Mouse (Mus musculus) hindbrain, embryonic 16.5 days (tissue): ENCODE data around the gene Aida. TPM values are rescaled to one million over a fixed set of nuclear protein-coding genes. Genes with fewer than 3 reads are reported as not detected.

Experiments used
- ATAC-seq: fragments of 200-750 bp; cut with Nextera tagmentation; 2 replicates; pipeline ENCODE4 v1.8.0; 2017; ENCODE audit warnings: moderate TSS enrichment, moderate library complexity
- H3K27ac ChIP-seq: fragments of 300-500 bp; sonication (generic); 2 replicates; pipeline ENCODE4 v1.5.1; 2014; ENCODE audit warnings: low read depth, mild to moderate bottlenecking, control low read depth, low read length, moderate library complexity
- H3K27me3 ChIP-seq: fragments of 300-500 bp; sonication (generic); replicated peaks from 2 replicates; pipeline ENCODE4 v1.6.1; 2014; ENCODE audit warnings: low read length; ENCODE audit not compliant: control insufficient read depth, insufficient read depth
- H3K36me3 ChIP-seq: fragments of 300-500 bp; sonication (generic); 2 replicates; pipeline ENCODE4 v1.6.1; 2014; ENCODE audit warnings: mild to moderate bottlenecking, low read length, moderate library complexity, mixed read lengths; ENCODE audit not compliant: control insufficient read depth, insufficient read depth
- H3K4me1 ChIP-seq: fragments of 300-500 bp; sonication (generic); 2 replicates; pipeline ENCODE4 v1.6.1; 2014; ENCODE audit warnings: low read depth, low read length; ENCODE audit not compliant: control insufficient read depth, insufficient read depth
- H3K4me2 ChIP-seq: fragments of 300-500 bp; sonication (generic); 2 replicates; pipeline ENCODE4 v1.6.1; 2014; ENCODE audit warnings: mild to moderate bottlenecking, low read length, control low read depth, moderate library complexity
- H3K4me3 ChIP-seq: fragments of 300-500 bp; sonication (generic); 2 replicates; pipeline ENCODE4 v1.5.1; 2014; ENCODE audit warnings: mild to moderate bottlenecking, low read length, control low read depth, moderate library complexity
- H3K9ac ChIP-seq: fragments of 300-500 bp; sonication (generic); 2 replicates; pipeline ENCODE4 v1.6.1; 2014; ENCODE audit warnings: low read depth, mild to moderate bottlenecking, control low read depth, low read length, moderate library complexity
- H3K9me3 ChIP-seq: fragments of 300-500 bp; sonication (generic); 2 replicates; pipeline ENCODE4 v1.6.1; 2014; ENCODE audit warnings: mild to moderate bottlenecking, low read length, moderate library complexity; ENCODE audit not compliant: control insufficient read depth
- WGBS: fragments of 180-500 bp; shearing (Covaris S2); extraction: QIAGEN DNeasy Blood & Tissue Kit; methylation state at CpG from one replicate; pipeline ENCODE4 v1.1.7; 2014; 5-methylcytosine and 5-hydroxymethylcytosine counted together
- polyA plus RNA-seq: library from polyadenylated mRNA; unstranded; fragments of >200 nt; fragmentation: Nextera tagmentation; extraction: Ambion mirVana; gene quantifications from 2 replicates; pipeline ENCODE4 v1.2.1, GENCODE M21; 2015

The Aida gene
- polyA plus RNA-seq, 1 experiment from 2014 or later = 54.4 TPM

DNA sequence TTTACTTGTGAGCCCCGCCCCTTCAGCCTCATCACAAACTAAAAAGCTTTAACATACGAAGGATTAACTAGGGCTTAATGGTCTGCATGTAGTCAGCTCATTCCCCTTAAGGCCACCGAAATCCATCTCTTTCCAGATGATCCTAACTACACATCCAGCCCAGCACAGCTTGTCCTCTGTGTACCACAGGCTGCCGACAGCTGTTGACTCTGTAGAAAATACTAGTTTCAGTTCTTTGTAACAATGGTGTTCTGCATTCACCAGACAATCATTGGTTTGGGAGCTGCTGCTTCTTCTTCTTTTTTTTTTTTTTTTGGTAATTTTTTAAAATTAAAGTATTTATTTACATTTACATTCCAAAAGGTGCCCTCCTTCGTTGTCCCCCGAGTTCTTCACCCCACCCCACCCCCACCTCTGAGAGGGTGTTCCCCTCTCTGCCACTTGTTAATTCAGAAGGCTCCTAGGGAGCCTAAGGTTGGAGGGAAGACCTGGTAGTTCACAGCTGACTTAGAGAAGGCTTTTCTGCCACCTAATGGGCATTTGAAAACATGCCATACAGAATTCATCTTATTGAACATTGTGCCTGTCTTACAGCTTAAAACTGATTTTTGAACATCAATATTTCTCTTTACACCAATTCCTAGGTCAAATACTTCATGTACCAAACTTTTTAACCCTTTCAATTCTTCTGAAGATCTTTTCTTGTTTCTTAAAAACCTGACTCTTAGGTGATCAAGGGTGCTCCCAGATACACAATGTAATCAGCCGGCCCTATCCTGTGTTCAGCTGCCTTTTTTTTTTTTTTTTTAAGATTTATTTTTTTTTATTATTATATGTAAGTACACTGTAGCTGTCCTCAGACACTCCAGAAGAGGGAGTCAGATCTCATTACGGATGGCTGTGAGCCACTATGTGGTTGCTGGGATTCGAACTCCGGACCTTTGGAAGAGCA is 23.2 kb upstream of the Aida start:
- H3K4me2 ChIP-seq = no peak overlapping the region
- 62% methylated on average over 10 of the region's 10 CpGs for WGBS
- H3K27ac ChIP-seq = no peak overlapping the region
- H3K36me3 ChIP-seq = no peaks in the 10 kb centered on the region; the same call in none of the 2 replicates
- no peak overlapping the region for H3K9ac ChIP-seq
- H3K9me3 ChIP-seq = no peaks in the 10 kb centered on the region
- ATAC-seq = peak; percentile 60; the same call in 1 of the 2 replicates
- no peaks in the 10 kb centered on the region for H3K27me3 ChIP-seq
- no peaks in the 10 kb centered on the region for H3K4me1 ChIP-seq
- H3K4me3 ChIP-seq = no peak overlapping the region

DNA sequence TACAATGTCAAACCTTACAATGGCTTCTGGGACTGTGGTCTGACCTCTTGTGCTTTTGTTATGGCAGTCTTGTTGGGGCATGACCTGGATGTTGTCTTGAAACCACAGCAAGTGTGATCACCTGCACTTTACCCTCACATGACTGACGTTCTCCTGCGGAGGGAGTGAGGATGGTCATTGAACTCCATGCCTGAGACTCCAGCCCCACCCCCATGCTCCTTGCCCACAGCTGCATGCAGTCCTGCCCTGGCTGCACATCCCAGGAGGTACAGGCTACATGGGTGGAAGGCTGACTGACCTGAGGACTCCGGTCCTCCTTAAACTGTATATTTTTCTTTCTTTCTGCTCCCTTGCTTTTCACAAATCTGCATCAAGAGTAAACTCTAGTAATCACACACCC is 22.0 kb upstream of the Aida start:
- no peak overlapping the region for H3K27ac ChIP-seq
- H3K4me1 ChIP-seq = no peaks in the 10 kb centered on the region
- no peak overlapping the region for H3K9ac ChIP-seq
- 60% methylated on average over 3 of the region's 3 CpGs for WGBS
- H3K9me3 ChIP-seq = no peaks in the 10 kb centered on the region
- H3K27me3 ChIP-seq = no peaks in the 10 kb centered on the region
- no peak for ATAC-seq
- no peak overlapping the region for H3K4me2 ChIP-seq
- H3K4me3 ChIP-seq = no peak overlapping the region
- H3K36me3 ChIP-seq = peaks cover 7% of the 10 kb centered on the region

DNA sequence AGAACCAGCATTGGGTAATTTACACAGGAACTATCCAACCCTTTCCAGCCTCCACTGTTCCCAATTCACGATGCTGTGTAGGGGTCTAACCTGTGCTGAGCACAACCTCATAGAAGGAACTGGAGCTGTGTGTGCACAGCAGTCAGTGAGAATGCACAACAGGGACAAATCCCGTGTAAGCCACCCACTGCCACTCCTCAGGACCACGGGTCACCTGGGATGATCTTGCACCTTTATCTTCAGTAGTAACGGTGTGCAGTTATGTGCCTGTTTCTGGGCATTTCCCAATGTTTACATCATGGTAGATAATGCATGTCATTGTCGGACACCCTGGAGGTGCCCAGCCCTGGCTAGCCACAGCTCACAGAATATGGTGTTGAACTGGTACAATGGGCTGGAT is 20.6 kb upstream of the Aida start:
- Histone ChIP-seq H3K4me1 (no peaks in the 10 kb centered on the region), H3K27ac (no peak overlapping the region), H3K9ac (no peak overlapping the region), H3K4me3 (no peak overlapping the region), H3K27me3 (no peaks in the 10 kb centered on the region), H3K36me3 (peaks cover 9% of the 10 kb centered on the region), H3K9me3 (no peaks in the 10 kb centered on the region), H3K4me2 (no peak overlapping the region)
- 86% methylated on average over 5 of the region's 5 CpGs for WGBS
- ATAC-seq = no peak

DNA sequence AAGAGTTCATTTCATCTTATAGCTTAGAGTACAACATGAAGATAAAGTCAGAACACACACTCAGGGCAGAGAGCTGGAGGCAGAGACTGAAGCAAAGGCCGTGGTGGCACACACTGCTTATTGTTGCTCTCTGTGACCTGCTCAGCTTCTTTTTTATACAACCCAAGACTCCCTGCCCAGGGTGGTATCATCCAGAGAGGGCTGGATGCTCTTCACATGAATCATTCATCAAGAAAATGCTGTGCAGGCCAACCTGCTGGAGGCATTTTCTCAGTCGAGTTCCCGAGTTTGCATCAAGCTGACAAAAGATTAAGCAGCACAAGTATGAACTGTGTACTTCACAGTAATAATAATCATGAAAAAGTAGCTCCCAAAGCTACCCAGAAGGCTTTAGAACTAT is 8.0 kb upstream of the Aida start:
- 88% methylated on average over 3 of the region's 3 CpGs for WGBS
- Histone ChIP-seq H3K9ac (no peak overlapping the region), H3K9me3 (no peaks in the 10 kb centered on the region), H3K36me3 (peaks cover 47% of the 10 kb centered on the region), H3K27ac (no peak overlapping the region), H3K27me3 (no peaks in the 10 kb centered on the region), H3K4me1 (no peaks in the 10 kb centered on the region), H3K4me2 (no peak overlapping the region), H3K4me3 (no peak overlapping the region)
- ATAC-seq = no peak

DNA sequence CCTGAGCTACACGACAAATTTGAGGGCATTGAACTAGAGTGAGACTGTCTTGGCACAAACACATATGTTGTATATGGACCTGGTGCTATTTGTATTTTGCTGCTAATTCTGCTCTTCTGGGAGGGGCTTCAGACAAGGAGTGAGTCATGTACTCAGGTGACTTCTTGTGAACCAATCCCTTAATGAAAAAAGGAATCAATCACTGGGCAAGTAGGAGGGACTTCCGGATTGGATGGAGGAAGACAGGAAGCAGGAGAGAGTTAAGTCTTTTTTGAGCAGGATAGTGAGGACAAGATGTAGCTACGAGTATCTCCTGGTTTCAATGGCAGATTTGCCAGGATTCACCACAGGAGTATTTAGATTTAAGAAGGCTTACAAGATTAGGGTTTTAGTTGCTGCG is 6.8 kb upstream of the Aida start:
- Histone ChIP-seq H3K27me3 (no peaks in the 10 kb centered on the region), H3K4me2 (no peak overlapping the region), H3K4me3 (no peak overlapping the region), H3K9ac (no peak overlapping the region), H3K36me3 (peaks cover 40% of the 10 kb centered on the region), H3K27ac (no peak overlapping the region), H3K9me3 (no peaks in the 10 kb centered on the region), H3K4me1 (no peaks in the 10 kb centered on the region)
- ATAC-seq = no peak
- 94% methylated on average over 4 of the region's 4 CpGs for WGBS

DNA sequence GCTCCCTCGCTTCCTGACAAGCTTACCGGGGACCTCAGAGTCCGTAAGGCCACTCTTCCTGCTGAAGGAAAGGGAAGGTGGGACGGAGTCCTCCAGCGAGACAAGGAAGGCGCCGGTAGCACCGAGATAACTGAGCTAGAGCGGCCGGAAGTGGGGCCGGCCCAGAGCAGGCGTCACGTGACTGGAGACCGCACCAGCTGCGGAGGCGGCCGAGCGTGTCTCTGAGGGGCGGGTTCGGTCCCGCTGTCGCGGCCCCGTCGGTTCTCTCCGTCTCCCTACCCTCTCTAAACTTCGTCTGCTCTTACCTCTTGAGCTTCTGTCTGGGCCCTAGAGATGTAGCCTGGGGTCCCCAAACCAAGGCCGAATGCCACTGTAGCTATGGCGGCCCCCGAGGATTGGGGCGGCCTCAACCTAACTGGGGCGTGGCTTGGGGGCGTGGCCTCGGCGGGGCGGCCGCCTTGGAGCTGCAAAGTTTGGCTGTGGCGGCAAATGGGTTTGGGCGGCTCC is 540 bp downstream of the Aida start, which contains the start of gene Brox:
TSS of gene Brox (minus strand) at position 393 of the 507 bp plus-strand sequence.
- Histone ChIP-seq H3K4me2 (peak within 1 kb of the TSS; percentile 52), H3K4me1 (no peaks in the 10 kb centered on the region), H3K27me3 (no peaks in the 10 kb centered on the region), H3K9me3 (no peaks in the 10 kb centered on the region), H3K27ac (peak within 1 kb of the TSS; percentile 76), H3K36me3 (no peaks in the 10 kb centered on the region; the same call in 1 of the 2 replicates), H3K4me3 (peak within 1 kb of the TSS; percentile 46), H3K9ac (peak within 1 kb of the TSS; percentile 59)
- peak; percentile 94 for ATAC-seq
- WGBS = 0% methylated on average over 39 of the region's 39 CpGs

DNA sequence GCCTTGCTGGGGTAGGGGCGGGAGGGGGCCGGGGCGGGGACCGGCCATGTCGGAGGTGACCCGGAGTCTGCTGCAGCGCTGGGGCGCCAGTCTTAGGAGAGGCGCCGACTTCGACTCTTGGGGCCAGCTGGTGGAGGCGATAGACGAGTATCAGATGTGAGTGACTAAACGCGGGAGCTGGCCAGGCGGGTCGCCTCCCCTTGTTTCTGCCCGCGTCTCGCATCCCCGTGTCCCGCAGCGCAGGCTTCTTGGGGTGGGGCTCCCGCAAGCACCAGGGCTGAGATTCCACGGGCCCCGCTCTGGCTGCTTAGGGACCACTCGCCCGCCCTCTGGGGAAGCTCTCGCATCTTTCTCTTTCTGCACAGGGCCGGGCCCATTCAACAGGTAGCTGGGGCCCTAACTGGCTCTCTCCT is 1.1 kb downstream of the Aida start:
- Histone ChIP-seq H3K9ac (peak overlapping the region; percentile 51), H3K27me3 (no peaks in the 10 kb centered on the region), H3K27ac (peak overlapping the region; percentile 9; the same call in 1 of the 2 replicates), H3K4me3 (peak overlapping the region; percentile 46), H3K4me2 (peak overlapping the region; percentile 52), H3K36me3 (no peaks in the 10 kb centered on the region), H3K9me3 (no peaks in the 10 kb centered on the region), H3K4me1 (no peaks in the 10 kb centered on the region)
- ATAC-seq = peak; percentile 14; the same call in 1 of the 2 replicates
- WGBS = 1% methylated on average over 19 of the region's 30 CpGs

DNA sequence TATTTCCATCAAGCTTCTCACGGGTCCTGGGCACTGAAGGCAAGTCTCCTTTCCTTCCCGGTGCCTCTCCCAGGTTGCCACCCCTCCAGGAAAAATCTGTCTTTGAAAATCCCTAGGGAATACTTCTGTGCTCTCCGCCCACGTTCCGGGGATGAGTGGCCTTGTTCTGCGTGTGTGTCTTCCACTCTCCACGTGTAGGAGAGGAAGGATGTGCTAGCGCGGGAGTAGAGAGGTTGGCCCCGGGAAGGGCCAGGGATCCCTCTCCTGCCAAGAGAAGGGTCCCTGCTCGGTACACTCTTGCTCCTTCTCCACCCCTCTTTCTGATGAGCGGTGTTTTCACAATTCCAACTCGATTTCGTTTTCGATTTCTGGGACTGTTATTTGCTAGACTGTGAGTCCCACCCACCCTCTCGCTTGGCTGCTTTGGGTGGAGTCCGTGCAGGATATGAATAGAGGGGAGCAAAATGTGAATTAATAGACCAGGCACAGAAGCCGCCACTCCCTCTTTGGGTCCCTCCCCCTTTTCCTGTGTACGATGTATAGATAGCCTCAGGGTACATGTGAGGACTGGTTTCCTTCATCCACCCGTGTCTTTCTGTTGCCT is 1.6 kb downstream of the Aida start:
- Histone ChIP-seq H3K4me2 (peak overlapping the region; percentile 52), H3K36me3 (no peaks in the 10 kb centered on the region), H3K9ac (peak overlapping the region; percentile 51), H3K4me1 (no peaks in the 10 kb centered on the region), H3K4me3 (peak overlapping the region; percentile 46), H3K27me3 (no peaks in the 10 kb centered on the region), H3K27ac (no peak overlapping the region; the same call in 1 of the 2 replicates), H3K9me3 (no peaks in the 10 kb centered on the region)
- 0% methylated on average over 20 of the region's 20 CpGs for WGBS
- ATAC-seq = no peak

DNA sequence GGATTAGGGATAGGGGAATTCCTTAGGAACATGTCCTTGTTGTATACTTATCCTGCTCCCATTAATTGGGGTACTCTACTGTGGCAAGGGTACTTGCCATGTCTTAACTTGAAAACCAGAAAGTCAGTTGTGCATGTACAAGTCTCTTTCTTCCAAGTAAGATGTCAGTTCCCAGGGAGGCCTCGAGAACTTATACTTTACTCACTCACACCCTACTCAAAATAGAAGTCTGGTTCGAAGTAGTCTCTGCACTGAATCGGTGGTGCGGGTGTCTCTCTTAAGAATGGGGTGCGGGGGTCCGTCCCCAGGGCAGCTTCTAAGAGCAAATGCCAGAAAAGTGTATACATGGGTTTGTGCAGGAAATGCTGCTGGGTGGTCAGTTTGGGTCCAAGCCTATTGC is 2.8 kb downstream of the Aida start:
- ATAC-seq = no peak
- 88% methylated on average over 6 of the region's 6 CpGs for WGBS
- no peaks in the 10 kb centered on the region for H3K36me3 ChIP-seq
- no peak overlapping the region for H3K9ac ChIP-seq
- H3K4me2 ChIP-seq = no peak overlapping the region
- no peaks in the 10 kb centered on the region for H3K9me3 ChIP-seq
- H3K27me3 ChIP-seq = no peaks in the 10 kb centered on the region
- no peaks in the 10 kb centered on the region for H3K4me1 ChIP-seq
- H3K27ac ChIP-seq = no peak overlapping the region
- H3K4me3 ChIP-seq = no peak overlapping the region
